Mouse (Mus musculus): ENCODE measurements around the gene Sox2. TPM values are rescaled to one million over a fixed set of nuclear protein-coding genes. Genes with fewer than 3 reads are reported as not detected.

The Sox2 gene
- polyA plus RNA-seq, 1 experiment from 2014 or later = 20.9 TPM

DNA sequence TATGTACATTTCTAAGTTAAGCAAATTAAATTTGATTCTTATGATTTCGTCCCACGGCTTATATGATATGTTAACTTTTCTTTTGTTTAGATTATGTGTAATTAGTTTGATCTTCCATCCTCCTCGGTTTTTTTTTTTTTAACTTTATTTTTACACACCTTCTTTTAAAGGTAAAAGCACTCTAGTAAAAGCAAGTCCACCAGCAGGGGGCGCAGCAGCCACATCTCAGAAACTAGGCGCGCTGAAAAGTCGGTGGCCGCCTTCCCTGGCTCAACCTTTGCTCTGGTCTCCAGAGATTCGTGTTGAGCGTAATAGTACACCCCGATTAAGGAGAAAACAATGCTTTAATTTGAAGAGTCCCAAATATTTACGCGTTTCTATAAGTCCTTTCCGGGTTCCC, 2.5 kb upstream of the Sox2 start:
- Histone ChIP-seq H3K4me3 (peak overlapping the region; percentile 55), H3K36me3 (no peaks in the 10 kb centered on the region), H3K4me2 (peak overlapping the region; percentile 69), H3K27ac (replicated peaks) (peak overlapping the region; percentile 88), H3K9me3 (no peaks in the 10 kb centered on the region), H3K9ac (no peak overlapping the region), H3K27me3 (peaks cover 80% of the 10 kb centered on the region), H3K4me1 (replicated peaks) (peaks cover 55% of the 10 kb centered on the region)
- WGBS = under 1% methylated on average over 14 of the region's 14 CpGs
- ATAC-seq (ENCODE audit: low read depth) = no peak

DNA sequence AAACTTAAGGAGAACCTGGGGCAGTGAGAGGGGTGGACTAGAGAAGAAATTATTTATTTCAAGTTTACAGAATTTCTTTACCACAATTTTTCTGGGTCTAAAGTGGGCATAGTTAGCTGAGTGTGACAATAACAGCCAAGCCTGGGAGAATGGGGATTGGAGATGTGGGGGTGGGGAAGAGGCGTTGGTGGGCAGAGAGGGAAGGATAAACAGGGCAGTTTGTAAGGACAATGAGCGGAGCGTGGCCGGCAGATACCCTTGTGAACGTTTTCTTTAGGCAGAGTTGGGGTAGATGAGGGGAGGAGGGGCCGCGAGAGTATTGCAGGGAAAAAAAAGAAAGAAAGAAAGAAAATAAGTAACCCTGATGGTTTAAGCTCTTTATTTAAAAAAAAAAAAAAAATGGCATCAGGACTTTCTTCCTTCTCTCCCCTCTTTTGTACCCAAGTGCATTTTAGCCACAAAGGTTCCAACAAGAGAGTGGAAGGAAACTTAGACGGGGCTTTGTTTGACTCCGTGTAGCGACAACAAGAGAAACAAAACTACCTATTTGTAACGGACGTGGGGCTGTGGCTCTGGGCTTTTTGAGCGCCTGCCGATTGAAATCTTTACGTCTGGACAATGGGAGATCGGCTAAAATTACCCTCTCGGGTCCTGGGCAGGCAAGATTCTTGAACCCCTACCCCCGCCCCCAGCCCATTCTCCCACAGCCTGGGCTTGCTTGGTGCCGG, 1.9 kb upstream of the Sox2 start:
- Histone ChIP-seq H3K4me3 (peak overlapping the region; percentile 55), H3K4me1 (replicated peaks) (peaks cover 50% of the 10 kb centered on the region), H3K27me3 (peaks cover 76% of the 10 kb centered on the region), H3K4me2 (peak overlapping the region; percentile 69), H3K27ac (replicated peaks) (peak overlapping the region; percentile 88), H3K9ac (peak overlapping the region; percentile 71), H3K9me3 (no peaks in the 10 kb centered on the region), H3K36me3 (no peaks in the 10 kb centered on the region)
- ATAC-seq (ENCODE audit: low read depth) = no peak
- WGBS = under 1% methylated on average over 19 of the region's 19 CpGs

DNA sequence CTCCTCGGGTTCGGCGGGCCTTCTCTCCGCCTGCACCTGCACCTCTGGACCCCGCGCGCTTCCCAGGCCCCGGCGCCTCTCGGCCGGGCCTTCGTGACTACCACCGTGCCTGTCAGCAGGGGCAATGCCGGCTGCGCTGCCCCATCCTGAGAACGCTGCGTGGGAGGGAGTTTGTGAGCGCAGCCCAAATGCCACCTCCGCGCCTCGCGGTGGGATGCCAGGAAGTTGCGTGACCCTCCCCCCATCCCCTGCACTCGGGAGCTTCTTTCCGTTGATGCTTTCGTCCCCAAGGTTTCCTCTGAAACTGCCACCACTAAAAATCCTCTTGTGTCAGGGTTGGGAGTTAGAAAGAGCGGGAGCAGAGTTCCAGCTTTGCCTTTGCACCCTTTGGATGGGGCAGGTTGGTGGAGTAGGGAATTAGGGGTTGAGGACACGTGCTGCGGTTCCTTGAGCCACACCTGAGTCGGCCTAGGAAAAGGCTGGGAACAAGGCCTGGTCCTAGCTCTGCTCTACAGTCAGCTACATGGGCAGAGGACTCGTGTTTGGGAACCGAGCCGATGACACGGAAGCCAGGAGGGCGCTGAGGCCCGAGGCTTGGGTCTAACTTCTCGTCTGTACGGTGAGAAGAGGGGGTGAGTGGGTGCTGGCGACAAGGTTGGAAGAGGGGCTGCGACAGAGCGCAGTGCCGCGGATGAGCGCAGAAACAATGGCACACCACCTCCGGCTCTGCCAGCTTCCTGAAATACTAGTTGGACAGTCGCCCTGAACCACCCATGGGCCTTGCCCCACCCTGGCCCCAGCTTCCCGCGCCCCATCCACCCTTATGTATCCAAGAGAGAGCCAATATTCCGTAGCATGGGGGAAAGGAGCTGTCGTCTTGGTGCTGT, 1.1 kb upstream of the Sox2 start:
- ATAC-seq (ENCODE audit: low read depth) = peak; percentile 66
- no peaks in the 10 kb centered on the region for H3K36me3 ChIP-seq
- H3K4me1 ChIP-seq (replicated peaks) = peaks cover 43% of the 10 kb centered on the region
- H3K27ac ChIP-seq (replicated peaks) = peak overlapping the region; percentile 88
- H3K4me2 ChIP-seq = peak overlapping the region; percentile 69
- H3K9ac ChIP-seq = peak overlapping the region; percentile 71
- WGBS = under 1% methylated on average over 50 of the region's 50 CpGs
- peak overlapping the region; percentile 55 for H3K4me3 ChIP-seq
- H3K27me3 ChIP-seq = peaks cover 74% of the 10 kb centered on the region
- H3K9me3 ChIP-seq = no peaks in the 10 kb centered on the region

DNA sequence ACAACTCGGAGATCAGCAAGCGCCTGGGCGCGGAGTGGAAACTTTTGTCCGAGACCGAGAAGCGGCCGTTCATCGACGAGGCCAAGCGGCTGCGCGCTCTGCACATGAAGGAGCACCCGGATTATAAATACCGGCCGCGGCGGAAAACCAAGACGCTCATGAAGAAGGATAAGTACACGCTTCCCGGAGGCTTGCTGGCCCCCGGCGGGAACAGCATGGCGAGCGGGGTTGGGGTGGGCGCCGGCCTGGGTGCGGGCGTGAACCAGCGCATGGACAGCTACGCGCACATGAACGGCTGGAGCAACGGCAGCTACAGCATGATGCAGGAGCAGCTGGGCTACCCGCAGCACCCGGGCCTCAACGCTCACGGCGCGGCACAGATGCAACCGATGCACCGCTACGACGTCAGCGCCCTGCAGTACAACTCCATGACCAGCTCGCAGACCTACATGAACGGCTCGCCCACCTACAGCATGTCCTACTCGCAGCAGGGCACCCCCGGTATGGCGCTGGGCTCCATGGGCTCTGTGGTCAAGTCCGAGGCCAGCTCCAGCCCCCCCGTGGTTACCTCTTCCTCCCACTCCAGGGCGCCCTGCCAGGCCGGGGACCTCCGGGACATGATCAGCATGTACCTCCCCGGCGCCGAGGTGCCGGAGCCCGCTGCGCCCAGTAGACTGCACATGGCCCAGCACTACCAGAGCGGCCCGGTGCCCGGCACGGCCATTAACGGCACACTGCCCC, 586 bp downstream of the Sox2 start:
- Histone ChIP-seq H3K36me3 (no peaks in the 10 kb centered on the region), H3K4me2 (peak overlapping the region; percentile 69), H3K27me3 (peaks cover 75% of the 10 kb centered on the region), H3K9ac (peak overlapping the region; percentile 80), H3K4me3 (peak overlapping the region; percentile 55), H3K27ac (replicated peaks) (peak overlapping the region; percentile 94), H3K9me3 (no peaks in the 10 kb centered on the region), H3K4me1 (replicated peaks) (peaks cover 43% of the 10 kb centered on the region)
- peak; percentile 13; the same call in 1 of the 2 replicates for ATAC-seq (ENCODE audit: low read depth)
- under 1% methylated on average over 67 of the region's 67 CpGs for WGBS

- peaks cover 42% of the 10 kb centered on the region for H3K4me1 ChIP-seq (replicated peaks)
- no peak for ATAC-seq (ENCODE audit: low read depth)
- 1% methylated on average over 26 of the region's 26 CpGs for WGBS
- H3K27me3 ChIP-seq = peaks cover 76% of the 10 kb centered on the region
- peak overlapping the region; percentile 94 for H3K27ac ChIP-seq (replicated peaks)
- no peaks in the 10 kb centered on the region for H3K9me3 ChIP-seq
- H3K36me3 ChIP-seq = no peaks in the 10 kb centered on the region
- H3K4me2 ChIP-seq = peak overlapping the region; percentile 69
- peak overlapping the region; percentile 55 for H3K4me3 ChIP-seq
- peak overlapping the region; percentile 80 for H3K9ac ChIP-seq
These were observed 1.4 kb downstream of the Sox2 start for GRCm38 (mm10) chr3:34651486-34652170.

DNA sequence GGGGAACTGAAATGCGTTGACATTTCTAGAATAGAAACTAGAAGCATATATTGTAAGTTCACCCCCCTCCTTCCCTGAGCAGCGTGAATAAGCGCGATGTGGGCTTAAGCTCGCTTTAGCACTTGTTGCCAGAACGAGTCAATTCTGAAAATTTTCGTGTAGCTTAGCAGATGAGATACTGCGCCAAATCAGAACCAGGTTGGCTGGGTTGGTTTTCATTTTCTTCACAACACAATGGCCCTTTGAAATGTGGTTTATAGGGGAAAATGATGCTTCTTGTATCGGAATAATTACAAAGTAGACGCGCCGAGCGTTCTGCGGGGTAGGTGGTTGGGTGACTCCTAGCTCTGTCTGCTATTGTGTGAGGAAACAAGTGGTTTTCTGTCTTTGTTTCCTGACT, 2.4 kb downstream of the Sox2 start:
- Histone ChIP-seq H3K4me2 (peak overlapping the region; percentile 67), H3K27me3 (peaks cover 81% of the 10 kb centered on the region), H3K27ac (replicated peaks) (peak overlapping the region; percentile 94)

DNA sequence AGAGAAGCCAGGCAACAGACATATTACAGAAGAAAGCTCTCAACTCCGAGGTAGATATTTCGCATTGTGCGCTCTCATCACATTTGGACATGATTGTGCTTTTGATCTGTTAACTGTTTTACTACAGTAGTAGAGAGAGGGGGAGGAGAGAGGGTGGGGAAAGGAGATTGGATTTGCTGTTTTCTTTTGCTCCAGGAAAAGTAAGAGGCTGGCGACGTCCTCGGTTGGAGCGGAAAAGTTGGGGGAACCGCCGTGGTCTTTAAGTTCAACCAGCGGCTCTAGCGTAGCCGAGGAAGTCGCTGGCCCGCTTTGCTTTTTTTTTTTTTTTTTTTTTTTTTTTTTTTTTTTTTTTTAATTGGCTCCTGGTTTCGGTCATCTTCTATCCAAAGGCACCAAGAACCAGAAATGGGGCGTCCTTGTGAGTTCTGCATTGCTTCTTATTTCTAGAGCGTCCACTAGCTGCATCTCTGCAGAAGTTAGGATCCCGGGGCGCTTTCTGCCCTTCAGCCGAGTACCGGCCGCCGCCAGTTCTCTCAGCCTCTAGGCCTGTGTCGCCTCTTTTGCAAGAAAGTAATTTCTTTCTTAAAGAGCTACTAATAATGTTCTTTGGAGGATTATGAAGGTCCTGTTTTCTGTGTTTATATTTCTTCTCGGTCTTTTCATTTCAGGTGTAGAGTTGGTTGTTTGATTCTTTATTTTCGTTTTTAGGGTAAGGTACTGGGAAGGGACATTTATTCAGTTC, 3.2 kb downstream of the Sox2 start:
- no peaks in the 10 kb centered on the region for H3K36me3 ChIP-seq
- peak overlapping the region; percentile 75 for H3K9ac ChIP-seq
- peak overlapping the region; percentile 94 for H3K27ac ChIP-seq (replicated peaks)
- H3K27me3 ChIP-seq = peaks cover 83% of the 10 kb centered on the region
- peak overlapping the region; percentile 67 for H3K4me2 ChIP-seq
- H3K9me3 ChIP-seq = no peaks in the 10 kb centered on the region
- peak overlapping the region; percentile 42 for H3K4me3 ChIP-seq
- peaks cover 51% of the 10 kb centered on the region for H3K4me1 ChIP-seq (replicated peaks)
- under 1% methylated on average over 26 of the region's 26 CpGs for WGBS
- no peak for ATAC-seq (ENCODE audit: low read depth)

More for the DNA sequence above, 2.4 kb downstream of the Sox2 start:
- H3K9me3 ChIP-seq = no peaks in the 10 kb centered on the region
- ATAC-seq (ENCODE audit: low read depth) = no peak
- H3K9ac ChIP-seq = peak overlapping the region; percentile 75
- WGBS = under 1% methylated on average over 14 of the region's 14 CpGs
- H3K4me3 ChIP-seq = peak overlapping the region; percentile 42
- peaks cover 50% of the 10 kb centered on the region for H3K4me1 ChIP-seq (replicated peaks)
- no peaks in the 10 kb centered on the region for H3K36me3 ChIP-seq

GRCm38 (mm10) chr3:34653977-34654500, 3.8 kb downstream of the Sox2 start:
- Histone ChIP-seq H3K27ac (replicated peaks) (peak overlapping the region; percentile 94), H3K4me1 (replicated peaks) (peaks cover 48% of the 10 kb centered on the region), H3K4me3 (peak overlapping the region; percentile 42), H3K4me2 (peak overlapping the region; percentile 67), H3K27me3 (peaks cover 83% of the 10 kb centered on the region), H3K36me3 (no peaks in the 10 kb centered on the region), H3K9me3 (no peaks in the 10 kb centered on the region), H3K9ac (peak overlapping the region; percentile 75)
- no peak for ATAC-seq (ENCODE audit: low read depth)
- under 1% methylated on average over 9 of the region's 9 CpGs for WGBS

GRCm38 (mm10) chr3:34654781-34655180, 4.6 kb downstream of the Sox2 start:
- ATAC-seq (ENCODE audit: low read depth) = no peak
- Histone ChIP-seq H3K4me2 (peak overlapping the region; percentile 67), H3K4me3 (peak overlapping the region; percentile 42), H3K27me3 (peaks cover 83% of the 10 kb centered on the region), H3K36me3 (no peaks in the 10 kb centered on the region), H3K9me3 (no peaks in the 10 kb centered on the region), H3K9ac (peak overlapping the region; percentile 75), H3K4me1 (replicated peaks) (peaks cover 44% of the 10 kb centered on the region), H3K27ac (replicated peaks) (peak overlapping the region; percentile 94)
- 10% methylated on average over 6 of the region's 6 CpGs for WGBS

- H3K9ac ChIP-seq = peak overlapping the region; percentile 75
- no peaks in the 10 kb centered on the region for H3K36me3 ChIP-seq
- peak overlapping the region; percentile 94 for H3K27ac ChIP-seq (replicated peaks)
- peaks cover 43% of the 10 kb centered on the region for H3K4me1 ChIP-seq (replicated peaks)
- no peak for ATAC-seq (ENCODE audit: low read depth)
- WGBS = 7% methylated on average over 11 of the region's 11 CpGs
- H3K27me3 ChIP-seq = peaks cover 87% of the 10 kb centered on the region
- H3K4me3 ChIP-seq = peak overlapping the region; percentile 42
- H3K9me3 ChIP-seq = no peaks in the 10 kb centered on the region
- peak overlapping the region; percentile 67 for H3K4me2 ChIP-seq
These were observed 5.3 kb downstream of the Sox2 start for GRCm38 (mm10) chr3:34655311-34656075.

Measured in neural tube, embryonic 13.5 days (tissue).